ENCODE assay signal across 8 mouse cellular contexts in genomic region chr11:86544639-86545299, GRCm38 (mm10). TPM values are rescaled to one million over a fixed set of nuclear protein-coding genes. Genes with fewer than 3 reads are reported as not detected.
DNase-seq lines count a peak whose midpoint lies in the region; ATAC-seq and TF ChIP-seq lines count a peak whose summit lies in the region.

Gene Rps6kb1, minus strand, starts transcription at chr11:86544805.
Gene Tubd1, plus strand, starts transcription at chr11:86544991.

- H3K4me3 ChIP-seq in embryonic facial prominence, embryonic 13.5 days = peak within 1 kb of the TSS; percentile 94
- H3K4me3 ChIP-seq in kidney, adult 2 months (ENCODE audit: insufficient read depth, low read depth, low read length) = peak within 1 kb of the TSS; percentile 84
- peak within 1 kb of the TSS; percentile 98 for H3K4me3 ChIP-seq in limb, embryonic 12.5 days (replicated peaks)
- peak within 1 kb of the TSS; percentile 98 for H3K4me3 ChIP-seq in midbrain, embryonic 15.5 days
- peak within 1 kb of the TSS; percentile 87 for H3K4me3 ChIP-seq in spleen, adult 2 months (ENCODE audit: extremely low read depth, insufficient read depth, insufficient read length)

- H3K4me1 ChIP-seq in embryonic facial prominence, embryonic 13.5 days = peaks cover 25% of the 10 kb centered on the region
- H3K4me1 ChIP-seq in kidney, adult 2 months (ENCODE audit: control insufficient read depth, insufficient read depth, low read length) = peaks cover 10% of the 10 kb centered on the region; the same call in 1 of the 2 replicates
- peaks cover 16% of the 10 kb centered on the region for H3K4me1 ChIP-seq in limb, embryonic 12.5 days (replicated peaks)
- peaks cover 24% of the 10 kb centered on the region for H3K4me1 ChIP-seq in midbrain, embryonic 15.5 days
- H3K4me1 ChIP-seq in spleen, adult 2 months (ENCODE audit: control insufficient read depth, insufficient read depth, insufficient read length) = peaks cover 3% of the 10 kb centered on the region

- peak; percentile 93 for TF ChIP-seq POLR2A in kidney, adult 2 months (IDR thresholded peaks at IDR 0.05; ENCODE audit: low read depth, low read length)
- peak; percentile 94 for TF ChIP-seq POLR2A in spleen, adult 2 months (IDR thresholded peaks at IDR 0.05; ENCODE audit: low read depth, low read length)

- peak; percentile 96 for DNase-seq in 3134 (ENCODE audit: extremely low read depth, insufficient read length, low spot score)
- peak; percentile 99 to 100 for DNase-seq in adrenal gland, postnatal 36 days
- DNase-seq in heart, adult 18-20 months = peak; percentile 99 to 100
- DNase-seq in kidney, adult 2 months = peak; percentile 100
- peak; percentile 99 to 100 for DNase-seq in spleen, adult 2 months (ENCODE audit: low read depth in 1 of 2, low spot score in 2 of 2)

- WGBS in embryonic facial prominence, embryonic 13.5 days = under 1% methylated on average over 43 of the region's 43 CpGs
- WGBS in kidney, adult 2 months = under 1% methylated on average over 43 of the region's 43 CpGs
- WGBS in limb, embryonic 12.5 days = under 1% methylated on average over 43 of the region's 43 CpGs
- under 1% methylated on average over 43 of the region's 43 CpGs for WGBS in midbrain, embryonic 15.5 days
- WGBS in spleen, adult 2 months = under 1% methylated on average over 43 of the region's 43 CpGs

- H3K9ac ChIP-seq in embryonic facial prominence, embryonic 13.5 days = peak within 1 kb of the TSS; percentile 94
- H3K9ac ChIP-seq in limb, embryonic 12.5 days (replicated peaks) = peak within 1 kb of the TSS; percentile 97
- peak within 1 kb of the TSS; percentile 96 for H3K9ac ChIP-seq in midbrain, embryonic 15.5 days

- H3K27me3 ChIP-seq in embryonic facial prominence, embryonic 13.5 days = no peaks in the 10 kb centered on the region
- no peaks in the 10 kb centered on the region for H3K27me3 ChIP-seq in kidney, adult 2 months (replicated peaks; ENCODE audit: control insufficient read depth, insufficient read depth, low read length)
- H3K27me3 ChIP-seq in limb, embryonic 12.5 days = no peaks in the 10 kb centered on the region
- H3K27me3 ChIP-seq in midbrain, embryonic 15.5 days (replicated peaks) = no peaks in the 10 kb centered on the region
- H3K27me3 ChIP-seq in spleen, adult 2 months (ENCODE audit: control insufficient read depth, insufficient read depth, low read length) = no peaks in the 10 kb centered on the region

- peak; percentile 96 for ATAC-seq in embryonic facial prominence, embryonic 13.5 days (ENCODE audit: insufficient number of reproducible peaks, insufficient read depth, low FRiP score, low TSS enrichment, low read depth)
- ATAC-seq in limb, embryonic 12.5 days (ENCODE audit: insufficient number of reproducible peaks, insufficient read depth, low FRiP score, low TSS enrichment, low read depth) = peak; percentile 95
- peak; percentile 98 for ATAC-seq in midbrain, embryonic 15.5 days (replicated peaks)

- no peak for TF ChIP-seq CTCF in kidney, adult 2 months (conservative IDR thresholded peaks at IDR 0.05; ENCODE audit: insufficient read depth, insufficient read length, low read depth, low read length)
- TF ChIP-seq CTCF in spleen, adult 2 months (IDR thresholded peaks at IDR 0.05; ENCODE audit: extremely low read depth, insufficient read depth, insufficient read length, insufficient replicate concordance) = no peak

- H3K36me3 ChIP-seq in embryonic facial prominence, embryonic 13.5 days = peaks cover 6% of the 10 kb centered on the region
- H3K36me3 ChIP-seq in kidney, adult 2 months (ENCODE audit: control insufficient read depth, insufficient read depth, low read length) = no peaks in the 10 kb centered on the region; the same call in 1 of the 2 replicates
- peaks cover 7% of the 10 kb centered on the region; the same call in 1 of the 2 replicates for H3K36me3 ChIP-seq in limb, embryonic 12.5 days
- no peaks in the 10 kb centered on the region for H3K36me3 ChIP-seq in midbrain, embryonic 15.5 days (replicated peaks)
- peaks cover 2% of the 10 kb centered on the region; the same call in 1 of the 2 replicates for H3K36me3 ChIP-seq in spleen, adult 2 months (ENCODE audit: control insufficient read depth, insufficient read depth, low read length)

- peak within 1 kb of the TSS; percentile 83 for H3K27ac ChIP-seq in embryonic facial prominence, embryonic 13.5 days
- H3K27ac ChIP-seq in kidney, adult 2 months (ENCODE audit: insufficient read depth, low read depth, low read length) = peak within 1 kb of the TSS; percentile 39
- H3K27ac ChIP-seq in limb, embryonic 12.5 days = peak within 1 kb of the TSS; percentile 87
- peak within 1 kb of the TSS; percentile 90 for H3K27ac ChIP-seq in midbrain, embryonic 15.5 days
- peak within 1 kb of the TSS; percentile 78 for H3K27ac ChIP-seq in spleen, adult 2 months (ENCODE audit: insufficient read depth, low read length)

- peak within 1 kb of the TSS; percentile 80 for H3K4me2 ChIP-seq in embryonic facial prominence, embryonic 13.5 days
- H3K4me2 ChIP-seq in limb, embryonic 12.5 days = peak within 1 kb of the TSS; percentile 86
- peak within 1 kb of the TSS; percentile 79 for H3K4me2 ChIP-seq in midbrain, embryonic 15.5 days

- H3K9me3 ChIP-seq in embryonic facial prominence, embryonic 13.5 days = no peaks in the 10 kb centered on the region
- no peaks in the 10 kb centered on the region for H3K9me3 ChIP-seq in limb, embryonic 12.5 days
- no peaks in the 10 kb centered on the region for H3K9me3 ChIP-seq in midbrain, embryonic 15.5 days

RNA-seq across cellular contexts. Expression of gene Rps6kb1, which starts in this region (rescaled TPM):
- total RNA-seq in adrenal gland, postnatal 36 days (2021) = 10 to 100 TPM; 36.8 to 44.8 TPM
- polyA plus RNA-seq in embryonic facial prominence, embryonic 13.5 days (2015; fragmentation: Nextera tagmentation; extraction: Ambion mirVana) = 77.8 and 78.9 TPM in 2 replicates
- total RNA-seq in heart, adult 18-20 months (2021) = 10 to 100 TPM; 20.0 to 22.1 TPM
- 6.0 and 7.3 TPM in 2 replicates for polyA plus RNA-seq in kidney, adult 2 months (2012; rRNA removed)
- polyA plus RNA-seq in limb, embryonic 12.5 days (2016; fragmentation: Nextera tagmentation; extraction: Ambion mirVana) = 78.3 and 83.8 TPM in 2 replicates
- 49.5 and 53.2 TPM in 2 replicates for polyA plus RNA-seq in midbrain, embryonic 15.5 days (2015; fragmentation: Nextera tagmentation; extraction: Ambion mirVana)
- 5.4 and 5.9 TPM in 2 replicates for polyA plus RNA-seq in spleen, adult 2 months (2012; rRNA removed)

RNA-seq across cellular contexts. Expression of gene Tubd1, which starts in this region (rescaled TPM):
- 1 to 10 TPM; 8.8 to 9.3 TPM for total RNA-seq in adrenal gland, postnatal 36 days (2021)
- polyA plus RNA-seq in embryonic facial prominence, embryonic 13.5 days (2015; fragmentation: Nextera tagmentation; extraction: Ambion mirVana) = 13.5 and 13.8 TPM in 2 replicates
- total RNA-seq in heart, adult 18-20 months (2021) = 1 to 10 TPM; 5.3 TPM
- polyA plus RNA-seq in kidney, adult 2 months (2012; rRNA removed) = 2.6 and 2.8 TPM in 2 replicates
- polyA plus RNA-seq in limb, embryonic 12.5 days (2016; fragmentation: Nextera tagmentation; extraction: Ambion mirVana) = 9.8 and 11.5 TPM in 2 replicates
- 6.8 and 6.9 TPM in 2 replicates for polyA plus RNA-seq in midbrain, embryonic 15.5 days (2015; fragmentation: Nextera tagmentation; extraction: Ambion mirVana)
- polyA plus RNA-seq in spleen, adult 2 months (2012; rRNA removed) = 2.1 and 2.2 TPM in 2 replicates

Comparison
In these comparisons a context has a peak if more than half of its experiments do, and no peak if none do; other contexts are left out.
1. Peak in every context shown above with its lines: DNase-seq, ATAC-seq, H3K4me3 ChIP-seq and H3K27ac ChIP-seq.
2. H3K27ac ChIP-seq: peak in every context shown above with its lines; median percentile 90 in midbrain, embryonic 15.5 days; 87 in limb, embryonic 12.5 days; 83 in embryonic facial prominence, embryonic 13.5 days; 78 in spleen, adult 2 months; 39 in kidney, adult 2 months.